Mouse (Mus musculus) forebrain, embryonic 14.5 days (tissue): ENCODE measurements around the gene Psmb11. TPM values are rescaled to one million over a fixed set of nuclear protein-coding genes. Genes with fewer than 3 reads are reported as not detected.

Experiments used
- ATAC-seq: fragments of 200-750 bp; cut with Nextera tagmentation; 2 replicates; pipeline ENCODE4 v1.8.0; 2017; ENCODE audit warnings: mild to moderate bottlenecking, moderate library complexity
- DNase-seq: peaks from one replicate; pipeline ENCODE4 v3.0.0-alpha.2; 2015; ENCODE audit warnings: low spot score
- H3K27ac ChIP-seq: fragments of 300-500 bp; sonication (generic); 2 replicates; pipeline ENCODE4 v1.5.1; 2014; ENCODE audit warnings: low read depth, mild to moderate bottlenecking, control low read depth, low read length, moderate library complexity
- H3K27me3 ChIP-seq: fragments of 300-500 bp; sonication (generic); replicated peaks from 2 replicates; pipeline ENCODE4 v1.6.1; 2014; ENCODE audit warnings: low read length, control low read depth, mixed read lengths; ENCODE audit not compliant: control insufficient read depth, insufficient read depth
- H3K36me3 ChIP-seq: fragments of 300-500 bp; sonication (generic); 2 replicates; pipeline ENCODE4 v1.6.1; 2014; ENCODE audit warnings: low read length, control low read depth; ENCODE audit not compliant: control insufficient read depth, insufficient read depth
- H3K4me1 ChIP-seq: fragments of 300-500 bp; sonication (generic); 2 replicates; pipeline ENCODE4 v1.6.1; 2014; ENCODE audit warnings: antibody characterized with exemption, low read length, control low read depth; ENCODE audit not compliant: control insufficient read depth, insufficient read depth
- H3K4me2 ChIP-seq: fragments of 300-500 bp; sonication (generic); 2 replicates; pipeline ENCODE4 v1.6.1; 2014; ENCODE audit warnings: mild to moderate bottlenecking, control low read depth, low read length
- H3K4me3 ChIP-seq: fragments of 300-500 bp; sonication (generic); 2 replicates; pipeline ENCODE4 v1.5.1; 2014; ENCODE audit warnings: low read depth, low read length, control low read depth
- H3K9ac ChIP-seq: fragments of 300-500 bp; sonication (generic); 2 replicates; pipeline ENCODE4 v1.6.1; 2014; ENCODE audit warnings: mild to moderate bottlenecking, low read length, control low read depth, moderate library complexity
- H3K9me3 ChIP-seq: fragments of 300-500 bp; sonication (generic); replicated peaks from 2 replicates; pipeline ENCODE4 v1.6.1; 2016; ENCODE audit warnings: low read length, control low read depth, mixed read lengths; ENCODE audit not compliant: control insufficient read depth
- WGBS: fragments of 180-500 bp; shearing (Covaris S2); extraction: QIAGEN DNeasy Blood & Tissue Kit; methylation state at CpG from one replicate; pipeline ENCODE4 v1.1.7; 2014; 5-methylcytosine and 5-hydroxymethylcytosine counted together
- polyA plus RNA-seq: library from polyadenylated mRNA; unstranded; fragments of >200 nt; fragmentation: Nextera tagmentation; extraction: Ambion mirVana; gene quantifications from 2 replicates; pipeline ENCODE4 v1.2.1, GENCODE M21; 2014

Gene Psmb11
- polyA plus RNA-seq, 1 experiment from 2014 or later = not detected

DNA sequence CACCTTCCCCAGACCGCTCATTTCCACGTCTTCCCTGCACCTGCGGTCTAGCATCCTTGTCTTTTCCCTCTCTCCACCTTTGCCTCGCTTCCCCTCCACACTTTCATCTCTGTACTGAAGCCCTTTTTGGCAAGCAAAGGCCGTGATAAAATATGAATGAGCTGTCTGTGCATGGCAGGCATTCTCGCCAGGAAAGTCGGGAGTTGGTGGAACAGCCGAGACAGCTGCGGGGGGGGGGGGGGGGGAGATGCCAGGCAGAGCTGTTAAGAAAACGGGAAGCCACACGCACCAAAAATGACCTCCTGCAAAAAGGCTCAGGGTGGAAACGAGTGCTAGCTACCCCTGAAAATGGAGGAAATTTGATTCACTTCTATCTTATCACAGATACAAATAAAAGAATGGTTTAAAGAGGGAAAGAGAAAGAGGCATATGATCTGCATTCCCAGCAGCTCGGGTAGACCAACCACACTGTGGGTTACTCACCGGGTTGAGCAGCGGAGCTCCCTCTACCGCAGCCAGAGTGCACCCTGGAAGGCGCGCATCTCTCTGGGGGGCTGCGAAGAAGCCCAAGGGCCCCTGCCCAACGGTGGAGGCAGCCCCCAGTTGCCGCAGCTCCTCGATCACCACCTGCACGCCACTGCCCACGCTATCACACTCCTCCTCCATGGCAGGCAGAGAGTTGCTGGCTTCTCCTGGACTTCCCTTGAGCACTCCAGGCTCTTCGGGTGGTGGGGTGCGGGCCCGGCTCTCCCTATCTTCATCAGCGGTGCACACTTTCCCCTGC lies 26.4 kb upstream of the Psmb11 start:
- WGBS = 75% methylated on average over 28 of the region's 28 CpGs
- peaks cover 14% of the 10 kb centered on the region; the same call in 1 of the 2 replicates for H3K36me3 ChIP-seq
- no peaks in the 10 kb centered on the region for H3K27me3 ChIP-seq
- H3K4me2 ChIP-seq = no peak overlapping the region
- ATAC-seq (no peak), DNase-seq (peak; percentile 43)
- no peak overlapping the region for H3K9ac ChIP-seq
- H3K4me1 ChIP-seq = no peaks in the 10 kb centered on the region
- H3K9me3 ChIP-seq = no peaks in the 10 kb centered on the region
- H3K27ac ChIP-seq = no peak overlapping the region
- no peak overlapping the region for H3K4me3 ChIP-seq

- H3K27ac ChIP-seq = no peak overlapping the region
- no peaks in the 10 kb centered on the region for H3K4me1 ChIP-seq
- no peak overlapping the region for H3K4me3 ChIP-seq
- H3K9me3 ChIP-seq = no peaks in the 10 kb centered on the region
- ATAC-seq = no peak
- H3K9ac ChIP-seq = no peak overlapping the region
- no peaks in the 10 kb centered on the region for H3K27me3 ChIP-seq
- no peak for DNase-seq
- no peak overlapping the region for H3K4me2 ChIP-seq
- 84% methylated on average over 7 of the region's 7 CpGs for WGBS
- 0 out of 2 replicates have a peak, but pooled peaks cover 11% of the 10 kb centered on the region for H3K36me3 ChIP-seq
Measured at GRCm38 (mm10) chr14:54597084-54597483, 24.1 kb upstream of the Psmb11 start.

- Histone ChIP-seq H3K9me3 (no peaks in the 10 kb centered on the region), H3K4me3 (no peak overlapping the region), H3K4me2 (no peak overlapping the region), H3K9ac (no peak overlapping the region), H3K36me3 (no peaks in the 10 kb centered on the region), H3K4me1 (0 out of 2 replicates have a peak, but pooled peaks cover 9% of the 10 kb centered on the region), H3K27me3 (no peaks in the 10 kb centered on the region), H3K27ac (no peak overlapping the region)
- WGBS = 72% methylated on average over 2 of the region's 2 CpGs
- DNase-seq (no peak), ATAC-seq (no peak)
Measured at GRCm38 (mm10) chr14:54601601-54602000, 19.6 kb upstream of the Psmb11 start.

- Histone ChIP-seq H3K4me2 (peak overlapping the region; percentile 43), H3K36me3 (no peaks in the 10 kb centered on the region), H3K27ac (peak overlapping the region; percentile 92; the same call in 1 of the 2 replicates), H3K9ac (peak overlapping the region; percentile 73), H3K4me1 (0 out of 2 replicates have a peak, but pooled peaks cover 9% of the 10 kb centered on the region), H3K27me3 (no peaks in the 10 kb centered on the region), H3K9me3 (no peaks in the 10 kb centered on the region), H3K4me3 (peak overlapping the region; percentile 51)
- DNase-seq (no peak), ATAC-seq (peak; percentile 18)
- WGBS = 47% methylated on average over 4 of the region's 4 CpGs
Measured at GRCm38 (mm10) chr14:54602613-54603012, 18.6 kb upstream of the Psmb11 start.

- H3K27me3 ChIP-seq = no peaks in the 10 kb centered on the region
- H3K9me3 ChIP-seq = no peaks in the 10 kb centered on the region
- WGBS = under 1% methylated on average over 46 of the region's 46 CpGs
- peak overlapping the region; percentile 43 for H3K4me2 ChIP-seq
- peak; percentile 99 for ATAC-seq
- H3K4me3 ChIP-seq = peak overlapping the region; percentile 51
- H3K4me1 ChIP-seq = 0 out of 2 replicates have a peak, but pooled peaks cover 9% of the 10 kb centered on the region
- H3K9ac ChIP-seq = peak overlapping the region; percentile 73
- peak overlapping the region; percentile 92 for H3K27ac ChIP-seq
- no peaks in the 10 kb centered on the region for H3K36me3 ChIP-seq
- DNase-seq = peak; percentile 99
Measured at GRCm38 (mm10) chr14:54603038-54603654, 18.1 kb upstream of the Psmb11 start.

GRCm38 (mm10) chr14:54603686-54604085 lies 17.5 kb upstream of the Psmb11 start:
- H3K27ac ChIP-seq = peak overlapping the region; percentile 76; the same call in 1 of the 2 replicates
- 81% methylated on average over 8 of the region's 8 CpGs for WGBS
- H3K27me3 ChIP-seq = no peaks in the 10 kb centered on the region
- no peak overlapping the region; the same call in 1 of the 2 replicates for H3K9ac ChIP-seq
- no peak for ATAC-seq
- peak overlapping the region; percentile 51 for H3K4me3 ChIP-seq
- H3K9me3 ChIP-seq = no peaks in the 10 kb centered on the region
- peak overlapping the region; percentile 43 for H3K4me2 ChIP-seq
- 0 out of 2 replicates have a peak, but pooled peaks cover 9% of the 10 kb centered on the region for H3K4me1 ChIP-seq
- H3K36me3 ChIP-seq = no peaks in the 10 kb centered on the region
- DNase-seq = no peak

GRCm38 (mm10) chr14:54605752-54606321 lies 15.4 kb upstream of the Psmb11 start, which contains the start of gene 4931414P19Rik:
TSS of gene 4931414P19Rik (minus strand) at chr14:54605993.
- 1% methylated on average over 22 of the region's 39 CpGs for WGBS
- 0 out of 2 replicates have a peak, but pooled peaks cover 9% of the 10 kb centered on the region for H3K4me1 ChIP-seq

DNA sequence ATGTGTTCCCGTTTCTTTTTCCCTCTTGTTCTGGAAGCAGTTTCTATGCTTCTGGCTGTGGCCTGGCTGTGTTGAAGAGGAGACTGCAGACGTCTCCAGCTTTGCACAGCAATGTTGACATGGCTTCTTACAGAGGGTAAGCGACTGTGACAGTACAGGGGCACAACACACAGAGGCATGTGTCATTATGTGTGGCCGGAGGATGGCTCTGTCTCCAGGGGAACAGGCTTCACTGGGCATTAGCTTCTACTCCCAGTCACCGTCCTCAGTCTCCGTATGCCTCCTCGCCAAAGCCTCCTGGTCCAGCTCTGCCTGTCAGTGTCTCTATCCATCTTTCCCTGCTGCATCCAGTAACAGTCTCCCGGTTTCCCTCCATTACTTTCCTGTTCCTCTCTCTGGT lies 14.0 kb upstream of the Psmb11 start:
- 62% methylated on average over 8 of the region's 8 CpGs for WGBS
- H3K27me3 ChIP-seq = no peaks in the 10 kb centered on the region
- no peak overlapping the region for H3K4me3 ChIP-seq
- no peak overlapping the region for H3K9ac ChIP-seq
- no peak for DNase-seq
- 0 out of 2 replicates have a peak, but pooled peaks cover 9% of the 10 kb centered on the region for H3K4me1 ChIP-seq
- ATAC-seq = no peak
- peaks cover 7% of the 10 kb centered on the region; the same call in 1 of the 2 replicates for H3K36me3 ChIP-seq
- no peaks in the 10 kb centered on the region for H3K9me3 ChIP-seq
- H3K27ac ChIP-seq = no peak overlapping the region
- no peak overlapping the region for H3K4me2 ChIP-seq

More at GRCm38 (mm10) chr14:54605752-54606321, 15.4 kb upstream of the Psmb11 start, which contains the start of gene 4931414P19Rik:
- Histone ChIP-seq H3K4me3 (peak within 1 kb of the TSS; percentile 40), H3K9me3 (no peaks in the 10 kb centered on the region), H3K9ac (peak within 1 kb of the TSS; percentile 59), H3K36me3 (no peaks in the 10 kb centered on the region), H3K27ac (peak within 1 kb of the TSS; percentile 31; the same call in 1 of the 2 replicates), H3K4me2 (peak within 1 kb of the TSS; percentile 53), H3K27me3 (no peaks in the 10 kb centered on the region)
- ATAC-seq (peak; percentile 38), DNase-seq (peak; percentile 87)
